Mouse (Mus musculus) lung, embryonic 14.5 days (tissue): ENCODE results near the gene Immp2l. TPM values are rescaled to one million over a fixed set of nuclear protein-coding genes. Genes with fewer than 3 reads are reported as not detected.

Experiments used
- ATAC-seq: fragments of 200-750 bp; cut with Nextera tagmentation; 2 replicates; pipeline ENCODE4 v1.8.0; 2017; ENCODE audit warnings: mild to moderate bottlenecking, moderate TSS enrichment, moderate library complexity; ENCODE audit not compliant: insufficient read depth
- DNase-seq: peaks from one replicate; pipeline ENCODE4 v3.0.0-alpha.2; 2015
- H3K27ac ChIP-seq: fragments of 300-500 bp; sonication (generic); 2 replicates; pipeline ENCODE4 v1.5.1; 2014; ENCODE audit warnings: low read depth, mild to moderate bottlenecking, moderate library complexity
- H3K27me3 ChIP-seq: fragments of 300-500 bp; sonication (generic); 2 replicates; pipeline ENCODE4 v1.6.1; 2014; ENCODE audit warnings: low read length, control low read depth; ENCODE audit not compliant: insufficient read depth
- H3K36me3 ChIP-seq: fragments of 300-500 bp; sonication (generic); 2 replicates; pipeline ENCODE4 v1.6.1; 2014; ENCODE audit warnings: control low read depth; ENCODE audit not compliant: insufficient read depth
- H3K4me1 ChIP-seq: fragments of 300-500 bp; sonication (generic); 2 replicates; pipeline ENCODE4 v1.6.1; 2014; ENCODE audit warnings: antibody characterized with exemption, control low read depth; ENCODE audit not compliant: insufficient read depth
- H3K4me2 ChIP-seq: fragments of 300-500 bp; sonication (generic); 2 replicates; pipeline ENCODE4 v1.6.1; 2014; ENCODE audit warnings: mild to moderate bottlenecking
- H3K4me3 ChIP-seq: fragments of 300-500 bp; sonication (generic); 2 replicates; pipeline ENCODE4 v1.5.1; 2014; ENCODE audit warnings: low read depth, low read length
- H3K9ac ChIP-seq: fragments of 300-500 bp; sonication (generic); 2 replicates; pipeline ENCODE4 v1.6.1; 2014
- H3K9me3 ChIP-seq: fragments of 300-500 bp; sonication (generic); 2 replicates; pipeline ENCODE4 v1.6.1; 2016; ENCODE audit warnings: low read depth, low read length, control low read depth
- CTCF ChIP-seq: IDR thresholded peaks from 2 replicates; pipeline ENCODE4 v1.5.1; 2016; ENCODE audit warnings: antibody characterized with exemption, low read depth
- WGBS: fragments of 180-500 bp; shearing (Covaris S2); extraction: QIAGEN DNeasy Blood & Tissue Kit; methylation state at CpG from one replicate; pipeline ENCODE4 v1.1.7; 2014; 5-methylcytosine and 5-hydroxymethylcytosine counted together
- polyA plus RNA-seq: library from polyadenylated mRNA; unstranded; fragments of >200 nt; fragmentation: Nextera tagmentation; extraction: Ambion mirVana; gene quantifications from 2 replicates; pipeline ENCODE4 v1.2.1, GENCODE M21; 2014

The Immp2l gene
- polyA plus RNA-seq, 1 experiment from 2014 or later: 12.5 TPM

DNA sequence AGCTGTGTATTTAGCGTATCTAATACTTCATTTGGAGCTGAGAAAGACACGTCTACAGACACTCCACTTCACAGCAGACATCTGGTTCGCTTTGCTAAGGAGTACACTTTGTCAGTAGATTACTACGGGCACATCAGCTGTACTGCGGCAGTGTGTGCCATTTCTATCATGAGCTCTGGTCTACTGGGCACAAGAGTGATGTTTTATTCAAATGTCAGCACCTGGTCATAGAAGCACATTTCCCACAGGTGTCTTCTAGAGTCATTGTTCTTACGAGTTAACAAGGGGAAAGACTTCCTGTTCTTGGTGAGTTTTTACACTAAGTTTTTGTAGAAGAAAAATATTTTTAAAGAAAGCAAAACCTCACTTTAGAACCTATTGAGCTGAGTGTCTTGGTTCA, 3.6 kb downstream of the Immp2l start:
- Histone ChIP-seq H3K9me3 (no peaks in the 10 kb centered on the region), H3K4me1 (no peaks in the 10 kb centered on the region), H3K4me3 (no peak overlapping the region), H3K27ac (no peak overlapping the region), H3K36me3 (no peaks in the 10 kb centered on the region), H3K4me2 (no peak overlapping the region), H3K9ac (no peak overlapping the region), H3K27me3 (no peaks in the 10 kb centered on the region)
- TF ChIP-seq CTCF: no peak
- ATAC-seq: no peak
- no peak for DNase-seq
- 66% methylated on average over 6 of the region's 6 CpGs for WGBS

DNA sequence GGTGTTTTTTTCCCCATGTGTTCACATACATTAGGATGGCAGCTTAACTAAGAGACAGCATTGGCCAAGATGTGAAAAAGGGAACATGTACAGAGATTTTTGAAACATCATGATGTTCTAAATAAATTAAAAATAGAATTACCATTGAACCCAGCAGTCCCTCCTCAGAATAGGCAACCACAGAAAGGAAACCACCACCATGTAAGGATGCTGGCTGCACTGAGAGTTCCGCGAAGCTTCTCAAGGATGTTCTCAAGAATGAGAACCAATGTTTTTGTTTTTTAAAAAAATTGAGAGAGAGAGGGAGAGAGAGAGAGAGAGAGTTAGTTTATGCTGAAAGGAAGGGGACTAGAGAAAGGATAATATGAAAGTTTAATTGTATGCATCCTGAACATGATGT, 7.2 kb downstream of the Immp2l start:
- Histone ChIP-seq H3K9me3 (no peaks in the 10 kb centered on the region), H3K27me3 (no peaks in the 10 kb centered on the region), H3K27ac (no peak overlapping the region), H3K36me3 (no peaks in the 10 kb centered on the region), H3K4me2 (no peak overlapping the region), H3K4me3 (no peak overlapping the region), H3K9ac (no peak overlapping the region), H3K4me1 (no peaks in the 10 kb centered on the region)
- no peak for DNase-seq
- 93% methylated on average over 2 of the region's 2 CpGs for WGBS
- no peak for TF ChIP-seq CTCF
- ATAC-seq: no peak

DNA sequence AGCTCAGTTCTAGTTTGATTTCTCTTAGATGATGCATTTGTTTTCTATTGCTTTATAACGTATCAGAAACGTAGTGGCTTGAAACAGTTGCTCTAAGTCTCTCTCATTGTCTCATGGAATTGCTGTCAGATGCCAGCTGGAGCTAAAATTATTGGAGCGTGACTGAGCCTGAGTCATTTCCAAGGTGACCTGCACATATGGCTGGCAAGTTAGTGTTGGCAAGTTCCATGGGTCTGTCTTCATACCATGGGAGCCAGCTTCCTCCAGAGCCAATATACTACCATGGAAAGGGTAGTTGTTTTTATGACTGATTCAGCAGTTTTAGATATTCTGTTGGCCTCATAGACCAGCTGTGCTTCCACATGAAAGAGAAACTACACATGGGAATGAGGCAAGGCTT, 9.3 kb downstream of the Immp2l start:
- ATAC-seq (no peak), DNase-seq (no peak)
- Histone ChIP-seq H3K4me3 (no peak overlapping the region), H3K27me3 (no peaks in the 10 kb centered on the region), H3K9ac (no peak overlapping the region), H3K9me3 (no peaks in the 10 kb centered on the region), H3K4me2 (no peak overlapping the region), H3K4me1 (no peaks in the 10 kb centered on the region), H3K36me3 (no peaks in the 10 kb centered on the region), H3K27ac (no peak overlapping the region)
- TF ChIP-seq CTCF: no peak
- 94% methylated on average over 3 of the region's 3 CpGs for WGBS

DNA sequence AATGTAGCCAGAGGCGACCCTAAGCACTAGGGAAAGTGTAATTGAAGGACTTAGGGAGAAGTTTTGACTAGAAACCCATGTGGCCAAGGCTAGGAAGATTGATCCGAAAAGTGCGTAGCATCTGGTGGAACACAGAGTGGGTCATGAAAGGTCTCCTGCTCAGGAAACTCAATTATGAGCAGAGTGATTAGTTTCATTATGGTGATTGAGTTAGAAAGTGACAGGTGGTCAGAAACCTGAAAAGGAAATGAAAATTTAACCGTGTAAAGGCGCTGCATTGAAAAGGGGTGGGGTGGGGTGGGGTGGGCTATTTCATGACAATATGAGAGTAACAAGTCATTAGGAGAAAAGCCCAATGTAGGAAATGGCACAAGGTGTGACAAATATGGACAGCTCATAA, 15.9 kb downstream of the Immp2l start:
- Histone ChIP-seq H3K9me3 (no peaks in the 10 kb centered on the region), H3K27me3 (no peaks in the 10 kb centered on the region), H3K27ac (no peak overlapping the region), H3K9ac (no peak overlapping the region), H3K4me3 (no peak overlapping the region), H3K36me3 (no peaks in the 10 kb centered on the region), H3K4me2 (no peak overlapping the region), H3K4me1 (no peaks in the 10 kb centered on the region)
- TF ChIP-seq CTCF: no peak
- WGBS: 82% methylated on average over 5 of the region's 5 CpGs
- no peak for ATAC-seq
- no peak for DNase-seq

DNA sequence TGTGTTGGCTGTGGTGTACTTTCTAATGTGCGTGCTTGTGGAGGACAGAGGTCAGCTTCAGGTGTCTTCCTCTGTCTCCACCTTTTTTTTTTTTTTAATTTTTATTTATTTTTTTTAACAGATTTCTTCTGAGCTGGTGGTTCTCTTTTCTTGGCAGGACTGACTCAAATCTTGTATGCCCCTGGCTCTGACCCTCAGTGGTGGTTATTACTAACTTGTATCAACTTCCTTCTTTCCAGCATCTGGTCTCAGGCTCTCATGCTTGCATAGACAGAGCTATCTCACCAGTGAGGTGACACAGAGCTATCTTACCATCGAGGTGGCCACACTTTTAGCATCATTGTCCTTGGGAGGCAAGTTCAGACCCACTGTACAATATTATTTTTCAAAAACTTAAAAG, 17.8 kb downstream of the Immp2l start:
- WGBS: 72% methylated on average over 2 of the region's 2 CpGs
- no peak overlapping the region for H3K27ac ChIP-seq
- no peak for DNase-seq
- no peak overlapping the region for H3K9ac ChIP-seq
- no peaks in the 10 kb centered on the region for H3K4me1 ChIP-seq
- H3K9me3 ChIP-seq: no peaks in the 10 kb centered on the region
- no peak overlapping the region for H3K4me2 ChIP-seq
- H3K4me3 ChIP-seq: no peak overlapping the region
- no peak for TF ChIP-seq CTCF
- ATAC-seq: no peak
- no peaks in the 10 kb centered on the region for H3K36me3 ChIP-seq
- no peaks in the 10 kb centered on the region for H3K27me3 ChIP-seq

DNA sequence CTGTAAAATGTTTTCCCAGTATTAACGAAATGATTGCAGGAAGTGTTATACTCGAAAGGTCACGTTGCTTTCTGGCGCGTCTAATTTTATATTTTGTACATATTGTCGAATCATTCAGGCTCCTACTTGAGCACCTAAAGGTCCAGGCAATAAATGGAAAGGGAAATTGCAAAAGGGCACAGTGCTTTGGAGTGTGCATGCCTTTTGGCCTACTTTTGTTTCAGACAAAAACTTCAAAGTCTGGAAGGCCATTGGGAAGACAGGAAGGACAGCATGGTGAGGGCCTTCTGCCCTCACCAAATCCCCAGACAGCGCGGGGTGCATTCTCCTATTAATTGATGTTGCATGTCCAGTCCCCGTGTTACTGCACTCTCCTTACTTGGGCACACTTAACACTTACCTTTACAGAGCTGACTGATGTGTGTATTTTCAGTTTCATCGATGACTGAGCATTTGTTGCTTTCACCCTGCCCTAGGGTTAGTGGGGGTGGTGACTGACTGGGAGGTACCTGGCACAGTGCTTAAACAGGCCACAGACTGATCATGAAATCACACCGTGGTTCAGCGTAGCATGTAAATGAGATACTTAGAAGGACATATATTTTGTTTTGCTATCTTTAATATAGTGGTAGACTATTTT, 20.7 kb downstream of the Immp2l start:
- DNase-seq (no peak), ATAC-seq (no peak)
- no peaks in the 10 kb centered on the region for H3K9me3 ChIP-seq
- no peaks in the 10 kb centered on the region for H3K36me3 ChIP-seq
- no peak for TF ChIP-seq CTCF
- H3K4me2 ChIP-seq: no peak overlapping the region
- no peaks in the 10 kb centered on the region for H3K4me1 ChIP-seq
- WGBS: 77% methylated on average over 12 of the region's 12 CpGs
- no peak overlapping the region for H3K4me3 ChIP-seq
- H3K9ac ChIP-seq: no peak overlapping the region
- H3K27me3 ChIP-seq: no peaks in the 10 kb centered on the region
- H3K27ac ChIP-seq: no peak overlapping the region

DNA sequence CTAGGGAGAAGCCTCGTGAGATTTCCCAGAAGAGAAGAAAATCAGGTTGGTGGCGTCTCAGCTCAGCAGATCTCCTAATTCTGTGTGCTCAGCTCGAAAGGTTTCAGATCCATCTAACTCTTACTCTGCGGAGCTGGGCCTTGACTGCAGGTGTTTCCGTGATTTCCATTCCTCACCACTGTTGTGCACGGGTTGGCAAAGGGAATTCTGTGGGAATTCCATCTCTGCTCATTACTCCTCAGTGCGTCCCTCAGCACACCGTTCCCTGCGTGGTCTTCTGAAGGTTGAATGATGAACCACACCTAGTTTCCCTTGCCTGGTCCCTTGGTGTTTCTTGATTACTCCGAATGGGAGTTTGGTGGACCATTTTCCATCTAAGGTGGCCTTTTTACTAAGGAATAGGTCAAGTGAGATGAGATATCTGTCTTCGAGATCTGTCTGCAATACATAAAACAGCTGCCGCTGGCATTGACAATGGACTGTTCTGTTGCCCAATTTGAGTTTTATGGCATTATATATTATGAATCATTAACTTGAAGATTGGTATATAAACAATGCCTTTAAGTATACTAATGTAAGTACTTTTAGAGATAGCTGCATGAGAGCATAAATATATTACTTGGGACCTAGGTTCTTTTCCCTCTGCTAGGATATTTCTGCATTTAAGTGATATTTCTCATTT, 23.3 kb downstream of the Immp2l start:
- no peak for TF ChIP-seq CTCF
- WGBS: 84% methylated on average over 12 of the region's 12 CpGs

More for the DNA sequence above, 23.3 kb downstream of the Immp2l start:
- DNase-seq (no peak), ATAC-seq (no peak)
- no peaks in the 10 kb centered on the region for H3K9me3 ChIP-seq
- H3K4me2 ChIP-seq: no peak overlapping the region
- H3K27me3 ChIP-seq: no peaks in the 10 kb centered on the region
- H3K9ac ChIP-seq: no peak overlapping the region
- H3K4me3 ChIP-seq: no peak overlapping the region
- no peaks in the 10 kb centered on the region for H3K4me1 ChIP-seq
- no peak overlapping the region for H3K27ac ChIP-seq
- H3K36me3 ChIP-seq: no peaks in the 10 kb centered on the region
